Mouse (Mus musculus) intestine, postnatal 0 days (tissue): ENCODE results near the gene Phf11a. TPM values are rescaled to one million over a fixed set of nuclear protein-coding genes. Genes with fewer than 3 reads are reported as not detected.

Experiments
- ATAC-seq: fragments of 200-750 bp; cut with Nextera tagmentation; 2 replicates; pipeline ENCODE4 v1.8.0; 2017; ENCODE audit warnings: mild to moderate bottlenecking, moderate TSS enrichment, moderate library complexity
- H3K27ac ChIP-seq: fragments of 300-500 bp; sonication (generic); 2 replicates; pipeline ENCODE4 v1.5.1; 2014; ENCODE audit warnings: mild to moderate bottlenecking, low read depth, low read length, moderate library complexity
- H3K27me3 ChIP-seq: fragments of 300-500 bp; sonication (generic); replicated peaks from 2 replicates; pipeline ENCODE4 v1.6.1; 2014; ENCODE audit warnings: low read length, mixed read lengths; ENCODE audit not compliant: control insufficient read depth, insufficient read depth
- H3K36me3 ChIP-seq: fragments of 300-500 bp; sonication (generic); 2 replicates; pipeline ENCODE4 v1.6.1; 2014; ENCODE audit warnings: mild to moderate bottlenecking, moderate library complexity; ENCODE audit not compliant: control insufficient read depth, insufficient read depth
- H3K4me1 ChIP-seq: fragments of 300-500 bp; sonication (generic); replicated peaks from 2 replicates; pipeline ENCODE4 v1.6.1; 2014; ENCODE audit warnings: antibody characterized with exemption, low read length, mixed read lengths; ENCODE audit not compliant: control insufficient read depth, insufficient read depth
- H3K4me2 ChIP-seq: fragments of 300-500 bp; sonication (generic); replicated peaks from 2 replicates; pipeline ENCODE4 v1.6.1; 2014; ENCODE audit warnings: low read depth, mild to moderate bottlenecking, moderate library complexity
- H3K4me3 ChIP-seq: fragments of 300-500 bp; sonication (generic); 2 replicates; pipeline ENCODE4 v1.5.1; 2014; ENCODE audit warnings: low read depth, low read length
- H3K9ac ChIP-seq: fragments of 300-500 bp; sonication (generic); 2 replicates; pipeline ENCODE4 v1.6.1; 2014; ENCODE audit warnings: mild to moderate bottlenecking, low read depth, low read length
- H3K9me3 ChIP-seq: fragments of 300-500 bp; sonication (generic); 2 replicates; pipeline ENCODE4 v1.6.1; 2016; ENCODE audit warnings: mixed run types; ENCODE audit not compliant: control insufficient read depth
- CTCF ChIP-seq: sonication (generic); IDR thresholded peaks from 2 replicates; pipeline ENCODE4 v1.5.1; 2016; ENCODE audit warnings: low read depth, mild to moderate bottlenecking, control low read depth, antibody characterized with exemption, moderate library complexity
- WGBS: fragments of 180-500 bp; shearing (Covaris S2); extraction: QIAGEN DNeasy Blood & Tissue Kit; methylation state at CpG from one replicate; pipeline ENCODE4 v1.1.7; 2014; 5-methylcytosine and 5-hydroxymethylcytosine counted together
- polyA plus RNA-seq: library from polyadenylated mRNA; unstranded; fragments of >200 nt; fragmentation: Nextera tagmentation; extraction: Ambion mirVana; gene quantifications from 2 replicates; pipeline ENCODE4 v1.2.1, GENCODE M21; 2015

Gene Phf11a
- polyA plus RNA-seq, 1 experiment from 2014 or later: not detected

DNA sequence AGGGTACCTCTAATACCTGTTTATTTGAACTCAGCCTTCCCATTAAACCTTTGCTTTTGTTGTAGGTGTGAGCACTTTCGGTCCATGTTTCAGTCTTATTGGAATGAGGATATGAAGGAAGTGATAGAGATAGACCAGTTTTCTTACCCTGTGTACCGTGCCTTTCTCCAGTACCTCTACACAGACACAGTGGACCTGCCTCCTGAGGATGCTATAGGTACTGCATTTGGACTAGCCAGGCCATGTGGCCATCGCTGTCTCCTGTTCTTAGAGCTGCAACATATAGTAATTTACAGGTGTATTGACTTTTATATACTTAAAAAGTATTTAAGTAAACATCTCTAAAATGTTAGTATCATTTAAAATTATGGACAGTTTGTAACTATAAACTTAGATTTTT is 67.5 kb downstream of the Phf11a start:
- no peak for ATAC-seq
- Histone ChIP-seq H3K27me3 (no peaks in the 10 kb centered on the region), H3K27ac (no peak overlapping the region), H3K4me2 (no peak overlapping the region), H3K9me3 (no peaks in the 10 kb centered on the region), H3K36me3 (peaks cover 77% of the 10 kb centered on the region), H3K4me1 (no peaks in the 10 kb centered on the region), H3K9ac (no peak overlapping the region), H3K4me3 (no peak overlapping the region)
- peak; percentile 43 for TF ChIP-seq CTCF
- 90% methylated on average over 3 of the region's 3 CpGs for WGBS

Other genes starting within 250 kb of the Phf11a start
- not detected in 2 replicates for gene 1700129C05Rik, start 154.6 kb downstream of the Phf11a start, polyA plus RNA-seq
- gene Gm5142, start 118.8 kb downstream of the Phf11a start, polyA plus RNA-seq: not detected in 2 replicates
- gene Rcbtb1, start 96.3 kb downstream of the Phf11a start, polyA plus RNA-seq: 29.1 and 36.1 TPM in 2 replicates
- gene Gm6904, start 37.3 kb downstream of the Phf11a start, polyA plus RNA-seq: not detected in 2 replicates
- gene Phf11b, start 43.8 kb upstream of the Phf11a start, polyA plus RNA-seq: 0.97 and 1.0 TPM in 2 replicates
- 4.5 and 5.1 TPM in 2 replicates for gene Phf11d, start 67.9 kb upstream of the Phf11a start, polyA plus RNA-seq
- gene Phf11c, start 97.9 kb upstream of the Phf11a start, polyA plus RNA-seq: 0.39 and 0.40 TPM in 2 replicates
- 5.3 and 6.9 TPM in 2 replicates for gene Setdb2, start 143.4 kb upstream of the Phf11a start, polyA plus RNA-seq
- 18.1 and 19.0 TPM in 2 replicates for gene Cab39l, start 143.4 kb upstream of the Phf11a start, polyA plus RNA-seq